Mouse (Mus musculus) kidney, embryonic 15.5 days (tissue): ENCODE measurements at regions not wholly inside any gene's neighbourhood (a gene's known extent, or its start where the extent isn't known, plus 50 kb on each side); places are given as distances from the start of the nearest gene placed in this dataset.
A peak's percentile ranks its signal among the peaks of the same experiment; 100 is the strongest.

Experiments used
- ATAC-seq: fragments of 200-750 bp; cut with Nextera tagmentation; replicated peaks from 2 replicates; pipeline ENCODE4 v1.8.0; 2017; ENCODE audit warnings: moderate TSS enrichment; ENCODE audit not compliant: low FRiP score
- H3K27ac ChIP-seq: fragments of 300-500 bp; sonication (generic); 2 replicates; pipeline ENCODE4 v1.5.1; 2015; ENCODE audit warnings: mild to moderate bottlenecking, inconsistent platforms
- H3K27me3 ChIP-seq: fragments of 300-500 bp; sonication (generic); 2 replicates; pipeline ENCODE4 v1.6.1; 2015; ENCODE audit warnings: inconsistent platforms
- H3K36me3 ChIP-seq: fragments of 300-500 bp; sonication (generic); 2 replicates; pipeline ENCODE4 v1.6.1; 2015; ENCODE audit warnings: inconsistent platforms
- H3K4me1 ChIP-seq: fragments of 300-500 bp; sonication (generic); 2 replicates; pipeline ENCODE4 v1.6.1; 2015; ENCODE audit warnings: inconsistent platforms
- H3K4me2 ChIP-seq: fragments of 300-500 bp; sonication (generic); 2 replicates; pipeline ENCODE4 v1.6.1; 2015; ENCODE audit warnings: moderate library complexity, mild to moderate bottlenecking, inconsistent platforms
- H3K4me3 ChIP-seq: fragments of 300-500 bp; sonication (generic); replicated peaks from 2 replicates; pipeline ENCODE4 v1.5.1; 2015; ENCODE audit warnings: mild to moderate bottlenecking, inconsistent platforms
- H3K9ac ChIP-seq: fragments of 300-500 bp; sonication (generic); 2 replicates; pipeline ENCODE4 v1.6.1; 2015; ENCODE audit warnings: mild to moderate bottlenecking, inconsistent platforms
- H3K9me3 ChIP-seq: fragments of 300-500 bp; sonication (generic); replicated peaks from 2 replicates; pipeline ENCODE4 v1.6.1; 2016; ENCODE audit warnings: inconsistent platforms
- WGBS: fragments of 180-500 bp; shearing (Covaris S2); methylation state at CpG from one replicate; pipeline ENCODE4 v1.1.7; 2015; ENCODE audit warnings: mixed read lengths; 5-methylcytosine and 5-hydroxymethylcytosine counted together

GRCm38 (mm10) chr8:115539600-115539999 is 168.0 kb downstream of the Maf start:
- 58% methylated on average over 9 of the region's 9 CpGs for WGBS
- Histone ChIP-seq H3K4me1 (peaks cover 16% of the 10 kb centered on the region), H3K9ac (no peak overlapping the region), H3K27me3 (no peaks in the 10 kb centered on the region), H3K36me3 (no peaks in the 10 kb centered on the region), H3K4me2 (no peak overlapping the region), H3K4me3 (no peak overlapping the region), H3K9me3 (no peaks in the 10 kb centered on the region), H3K27ac (no peak overlapping the region)
- no peak for ATAC-seq

DNA sequence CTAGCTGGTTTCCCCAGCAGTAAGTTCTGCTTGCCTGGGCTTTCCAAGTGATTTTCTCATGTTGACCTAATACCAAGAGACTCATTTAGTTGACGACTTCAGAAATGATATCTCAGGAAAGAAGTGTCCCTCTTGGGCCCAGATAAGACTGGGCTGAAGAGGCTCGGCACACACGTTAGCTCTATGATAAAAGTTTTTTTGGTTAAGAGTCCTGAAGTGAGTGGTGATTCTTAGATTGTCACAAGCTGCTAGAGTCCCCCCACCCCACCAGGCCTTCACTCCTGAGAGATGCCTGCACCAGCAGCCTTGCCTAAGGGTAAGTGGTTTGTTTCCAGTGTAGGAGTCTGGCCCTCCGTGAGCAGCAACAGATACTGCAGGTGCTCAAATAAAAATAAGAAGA is 169.4 kb downstream of the Maf start:
- Histone ChIP-seq H3K4me1 (peaks cover 23% of the 10 kb centered on the region), H3K4me3 (no peak overlapping the region), H3K27ac (no peak overlapping the region), H3K9me3 (no peaks in the 10 kb centered on the region), H3K27me3 (no peaks in the 10 kb centered on the region), H3K4me2 (no peak overlapping the region), H3K36me3 (no peaks in the 10 kb centered on the region), H3K9ac (no peak overlapping the region)
- 78% methylated on average over 4 of the region's 4 CpGs for WGBS
- no peak for ATAC-seq

DNA sequence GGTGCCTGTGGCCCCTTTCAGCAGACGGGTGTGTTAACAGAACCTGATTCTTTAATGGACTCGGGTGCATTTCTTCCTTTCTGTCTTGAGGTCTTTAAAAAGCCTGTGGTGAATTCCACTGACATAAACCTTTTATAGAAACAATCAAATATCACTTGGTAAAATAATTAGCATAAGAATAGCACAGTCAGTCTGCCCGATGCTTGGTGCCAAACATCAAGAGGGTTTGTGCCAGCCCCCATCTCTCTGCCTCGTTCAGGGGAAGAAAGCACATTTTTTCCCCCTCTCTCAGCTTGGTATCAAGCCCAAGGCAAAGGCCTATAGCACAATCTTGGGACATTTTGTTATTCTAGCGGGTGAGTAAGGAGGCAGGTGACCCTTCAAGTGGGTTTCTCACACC is 169.8 kb downstream of the Maf start:
- H3K27ac ChIP-seq, result no peak overlapping the region
- H3K9me3 ChIP-seq, result no peaks in the 10 kb centered on the region
- no peaks in the 10 kb centered on the region for H3K36me3 ChIP-seq
- H3K4me3 ChIP-seq, result no peak overlapping the region
- no peaks in the 10 kb centered on the region for H3K27me3 ChIP-seq
- peaks cover 23% of the 10 kb centered on the region for H3K4me1 ChIP-seq
- no peak for ATAC-seq
- no peak overlapping the region for H3K9ac ChIP-seq
- no peak overlapping the region for H3K4me2 ChIP-seq
- 73% methylated on average over 5 of the region's 5 CpGs for WGBS

GRCm38 (mm10) chr8:115536554-115537346 is 170.8 kb downstream of the Maf start:
- H3K4me3 ChIP-seq, result no peak overlapping the region
- H3K9me3 ChIP-seq, result no peaks in the 10 kb centered on the region
- ATAC-seq, result peak; percentile 80
- no peaks in the 10 kb centered on the region for H3K36me3 ChIP-seq
- no peak overlapping the region for H3K9ac ChIP-seq
- H3K4me1 ChIP-seq, result peaks cover 23% of the 10 kb centered on the region
- WGBS, result 31% methylated on average over 19 of the region's 19 CpGs
- no peak overlapping the region for H3K27ac ChIP-seq
- H3K4me2 ChIP-seq, result peak overlapping the region; percentile 34
- no peaks in the 10 kb centered on the region for H3K27me3 ChIP-seq

GRCm38 (mm10) chr8:115536001-115536400 is 171.6 kb downstream of the Maf start:
- H3K9me3 ChIP-seq, result no peaks in the 10 kb centered on the region
- ATAC-seq, result peak; percentile 24; the same call in 1 of the 2 replicates
- H3K36me3 ChIP-seq, result no peaks in the 10 kb centered on the region
- no peak overlapping the region for H3K9ac ChIP-seq
- WGBS, result 70% methylated on average over 8 of the region's 8 CpGs
- H3K4me1 ChIP-seq, result peaks cover 23% of the 10 kb centered on the region
- no peaks in the 10 kb centered on the region for H3K27me3 ChIP-seq
- H3K27ac ChIP-seq, result no peak overlapping the region
- no peak overlapping the region for H3K4me3 ChIP-seq
- no peak overlapping the region for H3K4me2 ChIP-seq

GRCm38 (mm10) chr8:115534030-115534429 is 173.6 kb downstream of the Maf start:
- no peak overlapping the region for H3K9ac ChIP-seq
- H3K27me3 ChIP-seq, result no peaks in the 10 kb centered on the region
- no peak overlapping the region for H3K4me2 ChIP-seq
- no peak overlapping the region for H3K27ac ChIP-seq
- peaks cover 36% of the 10 kb centered on the region for H3K4me1 ChIP-seq
- no peak overlapping the region for H3K4me3 ChIP-seq
- no peaks in the 10 kb centered on the region for H3K9me3 ChIP-seq
- 51% methylated on average over 2 of the region's 2 CpGs for WGBS
- no peak for ATAC-seq
- H3K36me3 ChIP-seq, result no peaks in the 10 kb centered on the region

GRCm38 (mm10) chr8:115531343-115531742 is 176.3 kb downstream of the Maf start:
- Histone ChIP-seq H3K27me3 (no peaks in the 10 kb centered on the region), H3K4me2 (no peak overlapping the region), H3K4me3 (no peak overlapping the region), H3K36me3 (no peaks in the 10 kb centered on the region), H3K4me1 (peaks cover 24% of the 10 kb centered on the region), H3K27ac (no peak overlapping the region), H3K9ac (no peak overlapping the region), H3K9me3 (no peaks in the 10 kb centered on the region)
- ATAC-seq, result no peak
- 94% methylated on average over 6 of the region's 6 CpGs for WGBS

DNA sequence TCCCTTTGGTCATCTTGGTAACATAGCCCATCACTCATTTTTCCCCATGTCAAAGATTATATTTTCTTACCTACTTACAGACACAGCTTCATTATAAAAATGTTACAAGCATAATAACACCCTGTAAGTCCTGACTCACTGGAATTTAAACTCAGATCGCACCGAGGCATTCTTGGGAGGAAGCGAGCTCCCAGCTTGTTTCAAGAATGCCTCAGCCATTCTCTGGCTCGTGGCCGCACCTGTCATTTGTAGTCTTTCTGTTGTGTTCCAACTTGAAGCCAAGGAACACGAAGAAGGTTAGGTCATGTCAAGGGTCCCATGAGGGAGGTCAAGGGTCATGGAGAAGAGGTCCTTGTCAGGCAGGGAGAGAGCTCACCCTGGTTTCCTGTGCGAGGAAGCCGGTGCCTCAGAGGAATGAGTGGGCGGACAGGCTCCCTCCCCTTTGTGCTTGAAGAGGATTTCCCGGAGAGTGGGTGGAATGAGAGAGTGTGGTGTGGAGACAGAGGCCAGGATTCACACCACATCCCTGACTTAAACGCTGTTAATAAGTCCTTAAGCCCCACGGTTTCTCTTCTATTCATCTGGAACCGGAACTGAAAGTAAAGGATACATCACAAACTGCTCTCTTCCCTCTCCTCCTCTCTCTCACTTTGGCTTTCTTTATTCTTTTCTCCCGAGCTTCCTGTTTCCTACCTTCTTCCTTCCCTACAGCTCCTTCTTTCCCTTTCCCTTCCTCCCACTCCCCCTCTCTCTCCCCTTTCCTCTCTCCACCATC is 177.8 kb downstream of the Maf start:
- Histone ChIP-seq H3K4me1 (peaks cover 19% of the 10 kb centered on the region), H3K36me3 (no peaks in the 10 kb centered on the region), H3K27ac (0 out of 2 replicates have a peak overlapping the region, but pooled peaks have one; percentile 13), H3K9me3 (no peaks in the 10 kb centered on the region), H3K27me3 (no peaks in the 10 kb centered on the region), H3K4me2 (peak overlapping the region; percentile 35), H3K9ac (no peak overlapping the region), H3K4me3 (no peak overlapping the region)
- 26% methylated on average over 14 of the region's 14 CpGs for WGBS
- no peak; the same call in 1 of the 2 replicates for ATAC-seq

DNA sequence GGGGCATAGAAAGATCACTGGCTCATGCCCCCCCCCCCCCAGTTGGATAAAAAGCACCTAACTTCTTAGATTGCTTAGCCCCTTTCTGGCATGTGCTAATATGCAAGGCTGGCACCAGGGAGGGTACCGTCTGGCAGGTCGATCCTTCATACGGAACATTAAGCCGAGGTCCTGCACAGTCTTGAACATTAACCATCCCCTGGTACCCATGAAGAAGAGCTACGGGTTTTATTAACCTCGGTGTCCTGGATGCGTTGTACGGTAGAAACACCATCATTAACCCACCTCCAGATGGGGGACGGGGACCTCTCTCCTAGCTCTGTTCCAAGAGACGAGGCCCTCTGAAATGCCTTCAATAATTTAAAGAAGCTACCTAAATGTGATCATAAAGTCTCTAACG is 178.7 kb downstream of the Maf start:
- no peak overlapping the region for H3K9ac ChIP-seq
- H3K4me2 ChIP-seq, result no peak overlapping the region
- WGBS, result 85% methylated on average over 11 of the region's 11 CpGs
- H3K27me3 ChIP-seq, result no peaks in the 10 kb centered on the region
- no peak for ATAC-seq
- no peak overlapping the region for H3K4me3 ChIP-seq
- no peaks in the 10 kb centered on the region for H3K36me3 ChIP-seq
- no peaks in the 10 kb centered on the region for H3K9me3 ChIP-seq
- peaks cover 17% of the 10 kb centered on the region for H3K4me1 ChIP-seq
- no peak overlapping the region for H3K27ac ChIP-seq

DNA sequence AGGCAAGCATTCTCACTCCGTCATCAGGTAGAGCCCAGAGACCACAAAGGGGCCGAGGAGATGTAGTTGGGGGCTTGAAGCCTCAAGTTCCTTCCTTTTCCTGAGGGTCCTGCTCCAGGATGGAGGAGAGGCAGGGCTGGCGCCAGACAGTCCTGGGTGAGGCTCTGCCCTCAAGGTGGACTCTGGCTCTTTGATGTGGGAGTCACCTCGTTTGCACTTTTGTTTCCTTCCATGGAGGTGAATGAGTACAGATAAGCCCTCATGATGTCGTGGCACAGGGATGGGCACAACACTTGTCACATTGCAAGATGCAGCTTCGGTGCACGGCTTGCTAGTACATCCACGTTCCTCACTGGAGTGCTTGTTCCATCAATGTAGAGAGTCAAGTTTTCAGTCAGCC is 182.4 kb downstream of the Maf start:
- no peak overlapping the region for H3K9ac ChIP-seq
- H3K4me1 ChIP-seq, result peaks cover 9% of the 10 kb centered on the region
- no peak overlapping the region for H3K27ac ChIP-seq
- ATAC-seq, result no peak
- 84% methylated on average over 8 of the region's 8 CpGs for WGBS
- H3K9me3 ChIP-seq, result no peaks in the 10 kb centered on the region
- H3K36me3 ChIP-seq, result no peaks in the 10 kb centered on the region
- no peaks in the 10 kb centered on the region for H3K27me3 ChIP-seq
- no peak overlapping the region for H3K4me2 ChIP-seq
- H3K4me3 ChIP-seq, result no peak overlapping the region

DNA sequence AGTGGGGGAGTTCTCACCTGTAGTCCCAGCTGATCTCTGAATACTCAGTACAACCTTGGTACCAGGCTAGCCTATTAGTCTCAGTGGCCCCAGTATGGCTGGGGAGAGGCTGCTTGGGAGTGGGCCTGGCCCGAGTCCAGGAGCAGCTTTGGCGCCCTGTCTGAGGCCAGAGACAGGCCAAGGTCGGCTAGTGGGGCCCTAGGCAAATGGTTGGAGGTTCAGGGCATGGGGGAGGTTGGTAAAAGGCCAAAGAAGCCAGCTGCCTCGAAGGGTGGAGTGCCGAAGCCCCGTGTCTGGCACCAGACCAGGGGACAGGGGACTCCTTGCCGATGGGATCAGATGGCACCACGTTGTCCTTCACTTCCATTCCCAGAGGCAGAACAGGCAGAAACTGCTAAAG is 182.9 kb downstream of the Maf start:
- Histone ChIP-seq H3K27me3 (no peaks in the 10 kb centered on the region), H3K27ac (no peak overlapping the region), H3K9me3 (no peaks in the 10 kb centered on the region), H3K4me2 (no peak overlapping the region), H3K9ac (no peak overlapping the region), H3K36me3 (no peaks in the 10 kb centered on the region), H3K4me1 (peaks cover 5% of the 10 kb centered on the region), H3K4me3 (no peak overlapping the region)
- 64% methylated on average over 8 of the region's 8 CpGs for WGBS
- ATAC-seq, result no peak

GRCm38 (mm10) chr8:115522527-115522926 is 185.1 kb downstream of the Maf start:
- Histone ChIP-seq H3K36me3 (no peaks in the 10 kb centered on the region), H3K9ac (no peak overlapping the region), H3K4me2 (no peak overlapping the region), H3K27me3 (no peaks in the 10 kb centered on the region), H3K27ac (no peak overlapping the region), H3K9me3 (no peaks in the 10 kb centered on the region), H3K4me1 (no peaks in the 10 kb centered on the region), H3K4me3 (no peak overlapping the region)
- WGBS, result 77% methylated on average over 5 of the region's 5 CpGs
- ATAC-seq, result no peak
